Mouse (Mus musculus): Measurements from ENCODE around the gene Sorbs1. TPM values are rescaled to one million over a fixed set of nuclear protein-coding genes. Genes with fewer than 3 reads are reported as not detected.

Gene Sorbs1
- total RNA-seq, 4 experiments from 2014 or later: 159 to 179 (median 160) TPM

DNA sequence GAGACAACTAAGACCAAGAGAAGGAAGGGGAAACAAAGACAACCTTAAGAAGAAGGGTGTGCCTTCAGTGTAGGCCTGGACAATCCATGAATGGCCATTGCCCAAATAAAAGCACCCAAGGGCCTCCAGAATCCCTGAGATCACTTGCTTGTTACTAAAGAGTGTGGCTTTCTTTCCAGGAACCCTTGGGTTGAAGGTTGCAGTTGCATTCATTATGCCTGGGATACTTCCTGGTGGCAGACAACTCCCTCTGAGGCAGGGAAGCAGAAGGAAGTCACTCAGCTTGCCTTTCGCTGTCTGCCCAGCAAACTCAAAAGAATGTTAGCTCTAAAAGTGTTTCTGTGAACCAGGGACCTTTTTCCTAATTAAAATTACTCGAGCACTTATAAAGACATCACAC lies 164.9 kb downstream of the Sorbs1 start:
- DNase-seq (ENCODE audit: low spot score in 2 of 2): no peak

DNA sequence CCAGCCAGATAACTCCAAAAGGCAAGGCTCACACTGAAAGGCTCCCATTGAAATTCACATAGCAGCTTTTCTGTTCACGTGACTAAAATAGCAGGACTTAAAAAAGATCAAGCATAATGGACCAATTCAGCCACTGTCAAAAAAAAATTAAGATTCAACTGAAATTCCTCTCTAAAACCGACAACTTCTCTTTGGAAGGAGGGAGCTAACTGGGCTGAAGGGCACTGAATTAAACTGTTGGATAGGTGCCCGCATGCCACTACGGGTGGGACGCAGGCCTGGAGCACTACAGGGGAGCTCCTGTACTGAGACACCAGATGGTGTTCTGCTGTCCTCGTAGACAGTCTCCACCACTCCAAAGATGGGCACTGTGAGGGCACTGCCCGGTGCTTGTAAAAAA lies 165.4 kb downstream of the Sorbs1 start:
- DNase-seq (ENCODE audit: low spot score in 2 of 2): no peak

DNA sequence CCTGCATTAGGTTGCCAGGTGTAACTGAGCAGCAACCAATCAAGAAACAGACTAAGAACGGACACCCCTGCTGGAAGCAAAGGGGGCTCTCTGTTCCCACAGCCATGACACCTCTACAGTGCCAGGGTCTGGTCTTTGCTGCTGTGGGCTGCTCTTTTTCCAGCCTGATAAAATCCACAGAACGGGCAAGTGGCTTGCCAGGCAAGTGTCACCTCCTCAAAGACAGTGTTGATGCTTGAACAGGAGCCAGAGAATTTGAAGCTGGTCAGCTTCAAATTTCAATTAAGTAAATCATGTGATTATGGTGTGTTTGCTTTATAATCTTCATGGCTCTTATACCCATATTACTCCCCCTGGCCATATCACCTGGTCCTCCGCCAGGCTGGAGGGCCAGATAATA lies 166.7 kb downstream of the Sorbs1 start:
- no peak for DNase-seq (ENCODE audit: low spot score in 2 of 2)

DNA sequence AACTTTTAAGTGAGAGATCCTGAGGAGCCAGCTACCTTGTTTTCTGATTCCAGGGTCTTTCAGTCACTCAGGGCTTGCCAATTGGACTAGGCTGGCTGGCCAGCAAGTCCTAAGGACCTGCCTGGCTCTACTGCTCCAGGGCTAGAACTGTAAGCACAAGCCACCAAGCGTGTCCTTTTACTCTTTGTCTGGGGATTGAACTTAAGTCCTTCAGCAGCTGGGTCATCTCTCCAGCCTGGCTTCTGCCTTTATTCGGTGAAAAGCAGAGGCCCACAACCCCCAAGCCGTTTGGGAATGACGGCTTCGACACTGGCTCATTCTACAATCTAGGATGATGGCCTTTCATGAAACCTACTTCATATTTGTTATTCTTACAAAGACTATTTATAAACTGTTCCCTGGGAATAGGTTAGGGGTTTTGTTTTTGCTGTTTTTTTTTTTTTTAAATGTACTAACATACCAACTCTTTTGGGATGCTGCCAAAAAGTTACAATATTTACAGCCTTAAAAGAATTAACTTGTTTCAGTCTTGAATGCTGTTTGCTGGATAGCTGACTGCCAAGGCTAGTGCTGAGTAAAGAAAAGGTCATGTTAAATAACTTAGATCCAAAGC lies 167.2 kb downstream of the Sorbs1 start:
- no peak for DNase-seq (ENCODE audit: low spot score in 2 of 2)

DNA sequence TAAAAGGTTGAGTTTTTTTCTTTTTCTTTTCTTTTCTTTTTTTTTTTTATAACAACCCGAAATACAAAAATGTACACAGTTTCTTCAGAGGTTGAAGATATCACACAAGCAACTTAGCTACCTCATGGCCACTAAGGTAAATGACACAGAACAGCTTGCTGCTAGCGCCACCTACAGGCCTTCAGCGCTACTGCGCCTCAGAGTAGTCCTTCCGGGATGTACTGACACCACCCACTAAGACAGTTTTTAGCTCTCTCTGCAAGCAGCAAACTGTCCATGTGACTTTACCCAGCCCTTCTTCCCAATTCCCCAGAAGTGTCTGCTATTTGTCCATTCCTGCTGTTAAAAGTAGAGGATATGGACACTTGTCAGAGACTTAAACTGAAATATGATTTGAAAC lies 167.9 kb downstream of the Sorbs1 start:
- no peak for DNase-seq (ENCODE audit: low spot score in 2 of 2)

DNA sequence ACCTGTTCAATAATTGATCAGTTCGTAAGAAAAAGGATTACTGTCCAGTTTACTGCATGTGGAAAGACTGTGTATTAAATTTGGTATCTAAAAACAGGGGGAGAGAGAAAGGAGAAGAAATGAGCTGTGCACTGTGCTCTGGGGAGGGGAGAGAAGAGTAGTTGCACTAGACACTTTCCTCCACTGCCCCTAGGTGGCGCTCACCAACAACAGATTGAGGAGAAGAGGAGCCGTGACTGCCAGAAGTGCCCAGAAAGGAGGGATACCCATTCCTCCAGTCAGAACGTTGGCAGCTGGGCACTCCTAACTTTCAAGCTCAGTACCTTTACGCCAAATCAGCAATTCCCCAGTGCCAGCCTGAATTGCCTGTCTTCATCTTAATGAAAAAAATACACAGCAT lies 170.6 kb downstream of the Sorbs1 start:
- DNase-seq (ENCODE audit: low spot score in 2 of 2): peak; percentile 60 to 65

DNA sequence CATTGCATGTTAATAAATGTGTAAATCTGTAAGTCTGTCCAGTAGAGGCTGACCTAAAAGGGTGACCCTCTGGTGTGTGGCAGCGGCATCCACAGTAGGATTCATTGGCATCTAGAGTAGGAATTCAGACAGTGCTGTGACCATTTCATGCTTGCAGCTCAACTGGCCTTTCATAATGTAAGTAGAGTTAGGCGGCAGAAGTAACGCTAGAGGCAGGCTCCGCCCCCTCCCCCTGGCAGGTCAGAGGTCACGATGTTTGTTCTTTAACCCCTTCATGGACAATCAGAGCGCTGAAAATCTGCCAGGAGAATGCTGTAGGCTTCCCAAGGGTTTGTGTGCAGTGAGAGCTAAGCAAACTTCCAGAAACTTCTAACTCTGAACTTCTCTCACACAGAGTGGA lies 172.4 kb downstream of the Sorbs1 start:
- no peak for DNase-seq (ENCODE audit: low spot score in 2 of 2)

DNA sequence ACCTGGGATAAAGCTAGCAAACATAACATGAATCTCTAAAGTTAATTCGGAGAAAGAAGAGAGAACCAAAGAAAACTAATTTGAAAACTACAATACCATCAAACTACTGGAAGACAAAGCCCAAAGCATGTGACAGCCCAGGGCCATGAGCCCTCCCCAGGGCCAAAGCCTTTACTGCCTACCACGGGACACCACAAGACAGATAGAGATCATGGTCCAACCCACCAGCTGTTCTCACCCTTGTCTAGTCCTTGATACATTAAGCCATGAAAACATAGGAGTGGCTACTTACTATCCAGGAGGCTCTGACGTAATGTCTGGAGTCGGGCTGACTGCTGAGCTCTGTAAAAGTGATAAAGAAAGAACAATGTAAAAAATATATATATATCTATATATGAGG lies 176.9 kb downstream of the Sorbs1 start:
- DNase-seq (ENCODE audit: low spot score in 2 of 2): no peak

DNA sequence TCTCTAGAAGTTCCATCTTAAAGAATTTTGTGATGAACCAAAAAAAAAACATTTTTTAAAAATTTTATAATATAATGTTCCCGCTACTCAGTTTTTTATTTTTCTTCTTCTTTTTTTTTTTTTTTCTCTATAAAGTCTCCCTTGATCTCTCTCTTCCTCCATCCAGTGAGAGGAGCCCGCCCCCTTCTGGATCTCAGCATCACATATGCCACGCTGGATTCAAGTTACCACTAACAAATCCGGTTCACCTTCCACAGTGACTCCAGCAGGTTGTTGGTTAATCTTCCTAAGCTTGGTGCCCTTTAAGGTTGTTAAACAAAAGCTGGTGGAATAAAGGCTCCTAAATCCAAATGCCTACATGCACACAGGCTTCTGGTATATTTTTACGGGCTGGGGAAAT lies 179.7 kb downstream of the Sorbs1 start:
- no peak for DNase-seq (ENCODE audit: low spot score in 2 of 2)

DNA sequence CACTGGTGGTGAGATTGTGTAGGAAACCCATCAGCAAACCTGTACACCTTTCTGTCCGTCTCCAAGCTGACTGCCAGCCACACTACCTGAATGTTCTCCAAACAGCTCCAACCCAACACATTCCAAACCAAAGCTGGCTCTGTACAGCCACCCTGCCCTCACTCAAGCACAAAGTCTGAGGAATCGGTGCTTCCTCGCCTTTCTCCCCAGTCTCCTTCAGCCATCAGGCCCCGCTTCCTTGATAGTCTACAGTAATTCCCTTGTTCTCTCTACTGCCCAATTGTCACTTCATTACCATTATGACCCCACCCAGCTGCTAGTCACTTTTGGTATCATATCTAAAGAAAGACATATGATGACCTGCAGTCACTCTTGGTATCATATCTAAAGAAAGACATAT lies 180.5 kb downstream of the Sorbs1 start:
- no peak for DNase-seq (ENCODE audit: low spot score in 2 of 2)

DNA sequence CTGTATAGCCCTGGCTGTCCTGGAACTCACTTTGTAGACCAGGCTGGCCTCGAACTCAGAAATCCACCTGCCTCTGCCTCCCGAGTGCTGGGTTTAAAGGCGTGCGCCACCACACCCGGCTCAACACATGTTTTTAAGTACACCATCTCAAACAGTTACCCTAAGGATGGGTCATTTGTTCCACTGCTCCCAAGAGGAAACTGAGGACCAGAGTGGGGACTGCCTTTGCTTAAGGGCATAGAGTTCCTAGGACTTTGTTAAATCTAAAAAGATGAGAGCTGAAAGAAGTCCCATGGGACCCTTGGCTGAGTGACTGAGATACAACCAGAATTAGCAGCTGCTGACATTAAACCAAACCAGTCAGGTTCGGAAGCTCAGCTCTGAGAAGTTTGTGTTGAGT lies 181.3 kb downstream of the Sorbs1 start:
- DNase-seq (ENCODE audit: low spot score in 2 of 2): no peak

DNA sequence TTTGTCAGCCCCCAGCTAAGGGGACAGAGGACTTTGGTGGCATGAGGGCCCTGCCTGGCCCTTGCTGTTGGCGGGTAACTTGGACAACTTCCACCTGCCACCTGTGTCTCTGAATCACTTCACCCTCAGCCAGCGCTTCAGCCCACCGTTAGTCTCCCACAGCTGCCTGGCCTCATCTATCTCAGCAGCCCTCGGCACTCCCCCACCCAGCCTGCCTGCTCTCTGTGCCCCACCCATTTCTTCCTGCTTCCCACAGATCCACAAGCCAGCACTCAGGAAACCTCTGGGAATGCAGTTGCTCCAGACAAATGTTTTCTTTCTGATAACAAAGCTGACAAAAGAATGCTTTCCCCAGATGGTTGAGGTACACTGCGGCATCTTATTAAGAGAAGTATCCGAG lies 181.7 kb downstream of the Sorbs1 start:
- DNase-seq (ENCODE audit: low spot score in 2 of 2): no peak

DNA sequence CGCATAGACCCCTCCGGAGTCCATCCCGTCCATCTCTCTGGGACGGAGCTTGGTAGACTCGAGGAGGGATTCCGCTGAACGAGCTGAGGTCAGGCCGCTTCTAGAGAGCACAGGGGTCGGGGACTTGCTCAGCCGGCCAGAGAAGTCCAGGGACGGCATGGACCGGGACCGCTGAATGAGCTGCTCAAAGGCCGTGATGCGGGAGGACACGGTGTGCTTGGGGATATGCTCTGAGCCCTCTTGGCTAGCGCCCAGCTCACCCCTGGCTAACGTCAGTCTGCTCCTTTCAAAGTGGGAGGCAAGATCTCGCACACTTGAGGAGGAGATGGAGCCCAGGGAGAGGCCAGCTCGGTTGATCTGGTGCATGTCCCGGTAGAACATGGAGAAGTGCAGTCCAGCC lies 187.5 kb downstream of the Sorbs1 start:
- no peak for DNase-seq (ENCODE audit: low spot score in 2 of 2)

DNA sequence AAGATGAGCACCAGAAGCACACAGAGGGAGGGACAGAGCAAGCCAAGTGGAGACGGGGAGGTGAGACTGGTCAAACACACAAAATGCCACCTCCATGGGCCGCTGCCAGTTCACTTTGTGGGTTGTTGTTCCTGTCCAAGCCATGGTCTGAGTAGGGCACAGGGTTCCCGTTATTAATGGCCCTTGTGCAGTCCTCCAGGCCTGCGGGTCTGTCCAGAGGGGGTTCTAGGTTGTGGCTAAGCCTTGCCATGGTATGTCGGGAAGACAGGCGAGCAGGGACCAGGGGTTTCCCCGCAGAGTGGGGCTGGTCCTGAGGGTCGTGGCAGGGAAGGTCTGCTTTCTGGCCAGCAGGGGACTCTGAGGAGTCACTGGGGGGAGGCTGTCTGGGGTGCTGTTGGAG lies 188.2 kb downstream of the Sorbs1 start:
- DNase-seq (ENCODE audit: low spot score in 2 of 2): no peak

DNA sequence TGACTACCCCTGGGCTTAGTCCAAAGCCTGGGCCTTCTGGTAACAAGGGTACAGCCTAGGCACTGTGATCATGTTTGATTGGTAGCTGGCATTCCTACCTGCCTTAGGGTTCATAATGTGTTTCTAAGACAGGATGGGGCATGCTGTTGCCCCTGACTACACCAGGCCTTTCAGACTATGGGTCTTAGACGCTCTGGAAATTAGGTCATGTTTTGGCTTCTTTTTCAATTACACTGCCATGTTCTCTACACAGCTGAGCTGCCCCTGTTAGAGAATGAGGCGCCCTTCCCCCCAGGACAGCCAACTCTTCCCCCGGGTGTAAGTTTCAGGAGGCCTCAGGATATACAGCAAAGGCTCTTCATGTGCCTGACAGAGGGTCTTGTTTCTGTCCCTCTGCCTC lies 191.4 kb downstream of the Sorbs1 start:
- no peak for DNase-seq (ENCODE audit: low spot score in 2 of 2)

DNA sequence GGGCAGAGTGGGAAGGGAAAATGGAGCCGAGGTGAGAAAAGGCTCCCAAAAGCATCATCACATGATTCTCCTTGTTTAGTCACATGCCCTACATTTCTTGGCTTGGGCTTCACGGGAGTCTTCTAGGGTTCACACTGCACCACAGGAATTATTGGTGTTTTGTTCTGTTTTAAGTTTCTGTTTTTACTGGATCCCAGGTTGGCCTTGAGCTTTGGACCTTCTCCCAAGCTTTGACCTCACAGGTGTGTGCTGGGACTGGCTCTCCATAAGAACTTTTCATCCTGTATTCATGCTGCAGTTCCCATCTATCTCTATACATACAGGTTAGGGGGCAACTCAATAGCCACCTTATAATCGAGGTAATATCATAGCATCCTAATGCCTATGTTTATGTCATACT lies 194.4 kb downstream of the Sorbs1 start:
- DNase-seq (ENCODE audit: low spot score in 2 of 2): no peak

DNA sequence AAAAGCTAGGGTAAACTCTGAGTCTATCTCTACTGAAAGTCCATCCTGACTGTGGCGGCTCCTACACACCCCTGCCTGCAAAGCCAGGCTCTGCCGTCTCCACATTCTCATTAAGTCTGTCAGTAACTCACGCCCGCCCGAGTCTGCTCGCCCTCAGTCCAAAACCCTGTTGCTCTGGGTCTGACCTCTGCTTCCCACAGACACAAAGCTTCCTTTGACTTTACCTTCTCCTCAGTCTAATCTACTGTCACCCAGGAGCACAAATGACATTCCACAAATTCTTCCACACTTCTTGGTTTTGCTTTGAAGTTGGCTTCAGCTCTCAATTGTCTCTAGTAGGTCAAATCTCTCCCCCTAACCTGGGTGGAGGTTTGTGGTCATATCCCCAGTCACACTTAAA lies 195.1 kb downstream of the Sorbs1 start:
- DNase-seq (ENCODE audit: low spot score in 2 of 2): no peak

DNA sequence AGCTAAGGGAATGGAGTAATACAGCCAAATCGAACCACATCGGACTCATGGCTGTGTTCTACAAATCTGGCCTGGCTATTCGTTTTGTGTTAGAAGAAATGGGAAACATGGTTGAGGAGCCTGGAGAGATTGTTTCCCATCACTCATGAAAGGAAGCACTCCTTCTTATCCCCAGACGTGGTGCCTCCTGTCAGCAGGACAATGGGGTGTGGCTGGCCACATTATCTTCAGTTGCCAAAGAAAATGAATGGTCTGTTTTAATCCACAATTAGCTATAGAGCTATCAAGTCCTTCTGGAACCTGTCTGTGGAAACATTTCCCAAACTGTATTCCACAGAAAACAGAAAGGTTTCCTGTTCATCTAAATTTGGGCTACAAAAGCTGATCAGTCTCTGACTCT lies 196.6 kb downstream of the Sorbs1 start:
- DNase-seq (ENCODE audit: low spot score in 2 of 2): no peak

DNA sequence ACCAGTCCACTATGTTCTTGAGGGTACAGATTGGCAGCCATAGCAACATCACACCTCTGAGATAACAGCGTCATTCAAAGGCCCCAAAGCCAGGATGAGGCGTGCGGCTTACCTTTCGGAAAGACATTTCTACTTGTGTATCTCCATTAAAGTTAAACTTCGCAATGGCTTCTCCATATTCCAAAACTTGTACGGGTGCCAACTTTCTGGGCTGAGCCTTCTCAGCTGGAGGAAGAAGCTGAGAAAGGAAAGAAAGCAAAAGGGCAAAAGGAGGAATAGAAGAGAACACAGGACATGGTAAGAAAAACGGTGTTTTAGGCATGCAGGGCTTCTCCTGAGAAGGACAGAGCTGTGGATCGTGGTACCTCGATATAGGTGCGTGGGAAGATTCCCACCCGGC lies 199.3 kb downstream of the Sorbs1 start:
- no peak for DNase-seq (ENCODE audit: low spot score in 2 of 2)

DNA sequence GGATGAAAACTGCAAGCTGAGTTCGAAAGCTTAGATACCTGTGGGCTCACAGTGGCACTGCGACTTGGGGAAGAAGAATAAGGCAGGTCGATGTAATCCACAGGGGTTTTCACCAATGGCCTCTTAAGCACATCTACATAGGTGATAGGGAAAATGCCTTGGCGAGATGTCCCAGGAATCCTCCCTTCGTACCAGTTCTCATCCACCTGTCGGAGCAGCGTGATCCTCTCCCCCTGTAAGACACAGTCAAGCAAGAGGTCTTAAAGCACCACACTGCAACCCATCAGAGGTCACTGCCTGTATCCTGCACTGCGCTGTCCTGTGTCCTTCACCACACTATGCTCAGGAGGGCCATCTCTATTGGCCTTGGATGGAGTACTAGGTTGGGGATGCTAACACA lies 201.9 kb downstream of the Sorbs1 start:
- no peak for DNase-seq (ENCODE audit: low spot score in 2 of 2)

DNA sequence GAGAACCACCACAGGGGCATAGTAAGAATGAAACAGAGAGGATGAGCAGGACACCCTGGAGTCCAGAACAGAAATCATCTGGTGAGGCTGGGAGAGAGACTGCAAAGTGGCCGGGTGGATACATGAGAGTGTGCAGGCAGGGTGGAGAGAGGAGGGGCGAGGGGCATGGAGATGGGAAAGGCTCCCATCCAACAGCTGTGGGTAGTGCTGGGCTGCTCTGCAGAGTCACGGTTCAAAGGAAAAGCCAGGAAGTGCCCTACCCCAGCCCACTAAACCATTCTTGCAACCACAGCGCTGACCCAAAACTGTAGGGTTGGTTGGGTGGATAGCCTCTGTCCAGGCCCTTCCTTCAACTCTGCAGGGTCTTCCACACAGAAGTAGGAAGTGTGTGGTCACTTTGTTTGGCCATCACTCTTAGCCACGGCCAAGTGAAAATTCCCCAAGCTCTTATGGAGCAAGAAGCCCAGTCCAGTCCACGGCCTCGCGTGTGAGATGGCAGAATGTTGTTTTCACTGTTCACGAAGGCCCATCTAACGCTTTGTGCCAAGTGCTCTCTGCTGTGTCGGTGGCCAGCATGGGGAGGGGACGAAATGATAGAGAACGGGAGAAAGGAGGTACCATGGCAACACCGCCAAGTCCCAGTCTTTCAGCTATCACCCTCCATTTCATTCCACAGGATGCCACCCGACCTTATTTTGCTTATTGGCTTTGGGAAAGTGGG lies 203.0 kb downstream of the Sorbs1 start:
- no peak for DNase-seq (ENCODE audit: low spot score in 2 of 2)

DNA sequence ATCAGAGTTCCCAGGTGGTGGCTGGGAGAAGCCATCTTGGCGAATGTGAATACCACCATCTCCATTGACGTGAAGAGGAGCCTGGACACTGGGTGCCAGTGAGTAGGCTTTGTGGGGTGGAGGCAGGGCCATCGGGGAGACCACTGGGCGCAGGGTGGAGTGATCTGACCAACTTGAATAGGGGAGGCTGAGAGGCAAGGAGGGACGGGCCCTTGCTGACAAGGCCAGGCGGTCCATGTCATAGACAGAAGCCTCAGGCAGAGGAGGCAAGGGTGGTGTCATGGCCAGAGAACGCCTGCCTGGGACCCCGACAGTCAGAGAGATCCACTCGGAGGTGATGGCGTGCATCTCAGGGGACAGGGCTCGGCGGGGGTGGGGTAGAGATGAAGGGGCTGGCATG lies 203.7 kb downstream of the Sorbs1 start:
- DNase-seq (ENCODE audit: low spot score in 2 of 2): no peak

DNA sequence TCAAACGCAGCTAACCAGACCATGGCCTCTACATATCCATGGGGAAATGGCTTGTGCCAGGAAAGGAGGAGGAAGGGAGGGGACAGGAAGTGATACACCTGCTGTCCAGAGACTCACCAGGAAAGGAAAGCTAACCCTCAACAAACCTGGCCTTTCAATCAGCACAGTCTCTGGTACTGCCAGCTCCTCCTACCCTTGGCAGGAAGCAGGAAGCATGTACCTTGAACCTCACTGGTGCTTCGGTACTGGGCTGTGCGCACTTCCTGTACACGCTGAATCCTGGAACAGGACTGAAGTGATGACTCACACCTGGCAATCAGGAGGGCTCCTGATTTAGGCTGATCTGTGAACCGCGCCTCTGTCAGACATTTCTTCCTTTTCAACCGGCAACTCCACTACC lies 206.0 kb downstream of the Sorbs1 start:
- peak in 1 of 2 experiments; percentile 45 for DNase-seq (ENCODE audit: low spot score in 2 of 2)

DNA sequence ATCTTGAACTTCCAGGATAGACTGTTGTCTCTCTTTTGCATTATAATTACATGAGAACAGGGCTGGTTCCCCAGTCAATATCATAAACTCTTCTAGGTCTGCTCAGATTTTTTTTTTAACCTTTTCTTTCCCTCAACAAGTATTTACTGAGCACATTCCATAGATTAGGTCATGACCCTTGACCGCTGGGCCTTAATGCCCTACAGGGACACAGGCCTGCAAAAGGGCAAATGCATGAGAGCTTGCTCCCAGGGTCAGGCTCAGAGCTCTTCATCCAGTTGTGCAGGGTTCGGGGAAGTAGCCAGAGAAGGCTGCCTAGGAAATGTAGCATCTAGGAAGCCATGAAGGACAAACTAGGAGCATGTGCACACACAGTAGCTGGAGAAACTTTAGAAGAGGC lies 206.9 kb downstream of the Sorbs1 start:
- no peak for DNase-seq (ENCODE audit: low spot score in 2 of 2)

All from left cerebral cortex, adult 8-10 months (tissue).